Mouse (Mus musculus) granulocyte monocyte progenitor cell, adult 5-6 weeks (primary cell): ENCODE results near the gene Usp7. TPM values are rescaled to one million over a fixed set of nuclear protein-coding genes. Genes with fewer than 3 reads are reported as not detected.
A peak's percentile ranks its signal among the peaks of the same experiment; 100 is the strongest.
"Not testable (repeated sequence)": the region's sequence is repeated elsewhere in the genome, so short reads cannot be mapped to it uniquely, and the experiment has no call there.

Experiments
- ATAC-seq: replicated peaks from 2 replicates; pipeline ENCODE4 v1.8.0; 2016; ENCODE audit warnings: mild to moderate bottlenecking, moderate TSS enrichment, inconsistent platforms; ENCODE audit not compliant: poor library complexity, severe bottlenecking
- total RNA-seq, 2 experiments: library from RNA; stranded (forward) in 1 of 2; stranded (reverse) in 1 of 2; fragments of 200-712, 200-1000 nt in 1 of 2; fragments of >200 nt in 1 of 2; fragmentation: Nextera tagmentation in 1 of 2; gene quantifications; 2 replicates each; pipeline ENCODE4 v1.2.3; 2014 to 2017

The Usp7 gene
- total RNA-seq, 2 experiments from 2014 or later: 142 to 144 TPM

- ATAC-seq: peak; percentile 93
These were observed 7.4 kb downstream of the Usp7 start for GRCm38 (mm10) chr16:8784753-8785152.

GRCm38 (mm10) chr16:8783198-8783913, 8.8 kb downstream of the Usp7 start:
- peak; percentile 23 for ATAC-seq

DNA sequence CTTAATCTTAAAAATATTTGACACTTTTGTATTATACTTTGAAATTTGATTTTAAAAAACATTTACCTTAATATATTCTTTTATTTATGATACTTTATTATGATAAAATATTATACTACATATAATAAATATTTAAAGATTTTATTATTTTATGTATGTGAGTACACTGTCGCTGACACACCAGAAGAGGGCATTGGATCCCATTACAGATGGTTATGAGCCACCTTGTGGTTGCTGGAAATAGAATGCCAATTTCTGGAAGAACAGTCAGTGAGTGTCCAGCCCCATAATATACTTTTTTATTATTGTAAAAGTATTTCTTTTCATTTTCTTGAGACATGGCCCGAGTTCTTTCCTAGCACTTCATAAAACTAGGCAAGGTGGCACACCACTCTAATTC, 10.4 kb downstream of the Usp7 start:
- no peak for ATAC-seq

GRCm38 (mm10) chr16:8781191-8781590, 10.9 kb downstream of the Usp7 start:
- no peak for ATAC-seq

DNA sequence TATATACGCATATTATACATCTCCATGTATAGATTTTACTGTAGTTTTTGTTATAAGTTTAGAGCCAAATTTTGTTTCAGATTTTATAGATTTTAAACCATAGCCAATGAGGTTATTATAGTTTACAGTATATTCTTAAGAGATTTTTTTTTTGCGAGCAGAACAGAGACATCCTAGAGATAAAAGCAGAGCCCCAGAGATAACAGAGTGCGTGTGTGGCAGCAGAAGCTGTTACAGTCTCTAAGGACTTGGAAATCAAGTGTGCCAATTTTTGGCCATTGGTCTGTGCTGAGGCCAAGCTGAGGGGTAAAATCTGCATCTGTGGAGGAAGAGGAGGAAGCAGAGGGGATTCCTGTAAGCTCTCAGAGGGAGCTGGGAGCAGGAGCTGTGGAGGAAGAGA, 11.9 kb downstream of the Usp7 start:
- ATAC-seq: no peak

- peak; percentile 96 for ATAC-seq
These were observed 13.4 kb downstream of the Usp7 start for GRCm38 (mm10) chr16:8778697-8779096.

DNA sequence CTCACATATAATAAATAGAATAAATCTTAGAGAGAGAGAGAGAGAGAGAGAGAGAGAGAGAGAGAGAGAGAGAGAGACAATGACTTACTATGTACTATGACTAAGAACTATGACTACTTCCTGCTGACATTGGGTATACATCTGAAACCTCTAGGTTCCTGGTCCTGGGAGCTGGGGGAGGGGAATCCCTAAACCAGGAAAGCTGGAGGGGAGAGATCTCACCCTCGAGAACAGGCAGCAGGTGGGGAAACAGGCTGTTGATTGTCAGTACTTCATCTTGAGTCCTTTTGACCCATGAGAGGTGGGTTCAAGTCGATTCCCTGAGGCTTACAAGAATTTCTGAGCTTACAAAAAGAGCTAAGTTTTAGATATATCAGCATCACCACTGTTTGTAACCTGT, 14.9 kb downstream of the Usp7 start:
- no peak for ATAC-seq

DNA sequence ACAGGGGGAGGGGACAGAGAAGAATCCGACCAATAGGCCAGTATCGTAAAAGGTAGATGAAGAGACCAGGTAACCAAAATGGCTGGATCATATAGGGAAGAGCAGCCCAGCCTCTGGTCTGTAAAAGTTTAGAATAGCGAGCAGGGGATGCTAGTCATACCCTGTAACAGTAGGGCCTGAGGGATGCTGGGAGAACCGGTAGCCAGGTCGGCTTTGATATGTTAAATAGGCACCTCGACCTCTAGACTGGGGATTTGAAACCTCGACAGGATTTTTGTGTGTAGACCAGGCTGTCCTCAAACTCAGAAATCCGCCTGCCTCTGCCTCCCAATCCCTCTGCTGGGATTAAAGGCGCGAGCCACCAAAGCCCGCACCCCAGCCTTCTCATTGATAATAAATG, 15.5 kb downstream of the Usp7 start:
- ATAC-seq: no peak

- no peak for ATAC-seq
These were observed 21.0 kb downstream of the Usp7 start for GRCm38 (mm10) chr16:8771086-8771485.

- ATAC-seq: not testable (repeated sequence)
These were observed 21.8 kb downstream of the Usp7 start for GRCm38 (mm10) chr16:8770342-8770741.

GRCm38 (mm10) chr16:8769466-8769865, 22.6 kb downstream of the Usp7 start:
- peak; percentile 5; the same call in 1 of the 2 replicates for ATAC-seq

- peak; percentile 87 for ATAC-seq
These were observed 23.0 kb downstream of the Usp7 start for GRCm38 (mm10) chr16:8769065-8769464.

DNA sequence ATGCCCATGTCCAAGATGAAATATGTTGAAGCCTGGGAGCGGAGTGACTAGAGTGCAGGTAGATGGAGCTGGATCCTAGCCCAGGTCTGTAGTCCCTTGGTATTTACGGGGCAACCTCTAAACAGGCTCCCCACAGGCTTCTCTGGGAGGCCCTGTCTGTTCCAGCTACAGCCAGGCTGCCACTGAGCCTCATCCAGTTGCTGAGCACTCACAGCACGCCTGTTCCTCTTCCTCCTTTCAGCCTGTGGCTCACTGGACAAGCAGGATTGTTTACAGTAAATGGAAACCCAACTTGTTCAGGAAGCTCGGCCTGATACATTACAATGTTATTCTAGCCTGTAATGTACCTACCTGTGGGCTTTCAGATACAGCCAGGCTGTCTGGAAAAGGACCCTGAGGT, 23.5 kb downstream of the Usp7 start:
- peak; percentile 60 for ATAC-seq

- ATAC-seq: no peak
These were observed 24.0 kb downstream of the Usp7 start for GRCm38 (mm10) chr16:8768071-8768470.

DNA sequence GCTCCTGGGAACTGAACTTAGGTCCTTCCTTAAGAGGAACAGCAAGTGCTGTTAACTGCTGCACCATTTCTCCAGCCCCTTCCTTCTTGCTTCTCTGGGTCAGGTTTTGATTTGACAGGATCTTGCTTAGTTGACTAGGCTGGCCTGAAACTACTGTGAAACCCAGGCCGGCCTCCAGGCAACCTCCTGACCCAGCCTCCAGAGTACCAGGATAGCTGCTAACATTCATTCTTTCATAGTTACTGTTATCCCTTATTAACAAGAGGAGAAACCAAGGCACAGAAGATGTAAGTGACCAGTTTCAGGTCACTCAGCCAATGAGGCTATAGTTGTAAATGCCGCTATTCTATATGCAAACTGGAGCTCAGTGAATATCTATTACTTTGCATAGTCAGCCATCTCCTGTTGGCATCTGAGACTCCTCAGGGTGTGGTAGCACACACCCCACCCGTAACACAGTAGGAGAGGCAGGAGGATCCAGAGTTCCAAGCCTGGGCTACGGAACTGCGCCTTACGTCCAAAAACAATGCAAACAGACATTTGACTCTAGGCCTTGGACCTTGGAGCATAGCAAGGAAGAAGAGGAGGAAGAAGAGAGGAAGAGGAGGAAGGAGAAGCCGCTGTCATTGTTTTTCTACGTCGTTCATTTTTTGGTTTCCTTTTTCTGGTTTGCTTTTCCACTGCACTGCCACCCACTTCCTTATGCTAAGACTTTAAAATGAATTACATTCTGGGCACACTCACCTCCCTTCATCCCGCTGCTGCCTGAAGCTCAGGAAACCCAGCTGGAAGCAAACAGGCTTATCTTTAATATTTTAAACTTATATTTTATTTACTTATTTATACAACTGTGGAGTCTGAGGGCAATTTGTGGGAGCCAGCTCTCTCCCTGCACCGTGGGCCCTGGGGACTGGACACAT, 24.7 kb downstream of the Usp7 start:
- 0 out of 2 replicates have a peak, but pooled peaks have one; percentile 4 for ATAC-seq

- peak; percentile 70 for ATAC-seq
These were observed 25.9 kb downstream of the Usp7 start for GRCm38 (mm10) chr16:8766196-8766595.

DNA sequence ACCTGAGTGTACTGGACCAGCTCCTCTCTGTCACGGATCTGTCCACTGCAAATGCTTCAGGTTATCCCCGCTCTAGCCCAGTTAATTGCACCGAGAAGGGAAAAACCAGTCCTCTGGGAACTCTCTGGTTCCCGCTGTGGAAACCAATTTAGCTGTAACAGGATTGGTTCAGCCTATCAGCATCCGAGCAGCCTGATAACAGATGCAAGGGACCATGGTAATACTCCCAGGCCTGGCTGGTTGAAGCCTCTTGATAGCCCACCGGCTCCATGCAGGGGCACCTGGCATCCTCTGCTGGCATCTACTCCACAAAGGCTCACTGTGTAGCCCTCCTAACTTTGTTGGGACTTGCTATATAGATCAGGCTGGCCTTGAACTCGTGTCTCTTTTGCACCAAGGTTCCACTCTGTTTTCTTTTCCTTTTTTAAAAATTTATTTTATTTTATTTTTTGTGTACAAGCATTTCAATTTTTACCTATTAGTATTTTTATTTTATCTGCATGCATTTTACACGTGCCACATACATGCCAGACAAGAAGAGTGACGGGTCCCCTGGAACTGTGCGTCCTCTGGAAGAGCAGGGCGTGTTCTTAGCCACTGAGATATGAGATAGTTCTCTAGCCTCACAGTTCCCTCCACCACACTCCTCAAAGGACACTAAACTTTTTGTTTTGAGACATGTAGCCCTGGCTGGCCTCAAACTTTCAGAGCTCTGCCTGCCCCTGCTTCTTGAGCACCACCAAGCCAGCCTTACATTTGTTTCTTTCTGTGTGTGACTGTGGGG, 27.8 kb downstream of the Usp7 start:
- ATAC-seq: no peak

GRCm38 (mm10) chr16:8763028-8763427, 29.1 kb downstream of the Usp7 start:
- no peak for ATAC-seq

DNA sequence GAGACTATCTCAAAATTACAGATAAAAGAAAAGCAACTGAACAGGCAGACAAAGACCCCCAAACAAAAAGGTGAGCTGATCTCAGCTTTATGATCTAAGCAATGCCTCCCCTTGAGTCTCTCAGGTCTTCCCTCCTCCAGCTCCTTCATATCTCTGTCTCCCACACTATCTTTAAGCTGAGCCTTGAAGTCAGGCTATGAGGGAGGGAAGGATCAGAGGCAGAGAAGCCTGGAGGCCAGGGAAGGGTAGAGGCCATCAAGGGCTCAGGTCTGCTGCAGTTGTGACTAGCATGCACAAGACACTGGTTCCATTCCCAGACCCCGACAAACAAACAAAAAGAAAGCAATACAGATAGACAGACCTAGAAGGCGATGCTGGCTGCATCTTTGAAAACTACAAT, 30.2 kb downstream of the Usp7 start:
- no peak for ATAC-seq

GRCm38 (mm10) chr16:8761005-8761404, 31.1 kb downstream of the Usp7 start:
- no peak for ATAC-seq

- no peak for ATAC-seq
These were observed 33.1 kb downstream of the Usp7 start for GRCm38 (mm10) chr16:8758979-8759378.
